Mouse (Mus musculus): ENCODE data around the gene Slc17a7.

DNA sequence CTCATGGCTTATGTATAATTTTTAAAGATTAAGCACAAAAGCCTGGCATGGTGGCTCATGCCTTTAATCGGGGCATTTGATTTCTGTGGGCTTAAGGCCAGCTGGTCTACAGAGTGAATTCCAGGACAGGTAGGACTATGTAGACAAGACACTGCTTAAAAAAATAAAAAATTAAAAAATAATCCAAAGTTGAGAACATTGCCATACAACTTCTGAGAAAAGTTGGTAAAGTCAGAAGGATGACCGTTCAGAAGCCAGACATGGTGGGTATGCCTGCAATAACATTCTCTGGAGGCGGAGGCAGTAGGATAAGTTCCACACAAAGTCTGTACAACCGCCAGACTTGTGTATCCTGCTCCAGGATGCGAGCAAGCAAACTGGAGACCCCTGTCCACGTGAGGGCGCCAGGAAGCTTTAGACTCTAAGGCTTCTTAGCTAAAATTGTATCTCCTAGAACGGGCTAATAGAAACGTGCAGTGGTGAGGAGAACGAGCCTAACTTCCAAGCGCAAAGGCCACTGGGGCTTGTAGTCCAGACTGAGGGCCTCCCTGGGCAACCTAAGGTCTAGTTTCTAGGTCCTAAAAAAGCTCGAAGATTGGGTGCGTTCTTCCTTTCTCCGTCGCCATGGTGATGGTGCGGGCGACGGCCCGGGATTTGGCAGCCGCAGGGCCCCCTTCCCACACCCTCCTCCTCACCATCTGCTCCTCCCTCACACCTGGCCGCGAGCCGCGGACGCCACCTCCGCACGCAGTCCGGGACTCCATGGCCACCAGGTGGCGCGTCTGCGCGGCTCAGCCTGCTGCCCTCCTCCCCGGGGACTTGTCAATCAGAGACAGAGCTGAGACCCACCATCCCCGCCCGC, 1.9 kb upstream of the Slc17a7 start:
- TF ChIP-seq TCF3 (IDR thresholded peaks at IDR 0.05; ENCODE audit: insufficient read length, low read depth) (no peak), POLR2A (IDR thresholded peaks at IDR 0.05; ENCODE audit: insufficient read length, low read depth) (no peak), USF1 (IDR thresholded peaks at IDR 0.05; ENCODE audit: low read depth) (no peak), MYOD1 (IDR thresholded peaks at IDR 0.05; ENCODE audit: control insufficient read depth in 1 of 3, insufficient read length in 2 of 3, low read depth in 2 of 3) (peak in 2 of 3 experiments; percentile 46 to 75), POLR2AphosphoS2 (IDR thresholded peaks at IDR 0.05; ENCODE audit: insufficient read length, low read depth) (no peak), MAX (IDR thresholded peaks at IDR 0.05; ENCODE audit: low read depth) (no peak), CEBPB (IDR thresholded peaks at IDR 0.05; ENCODE audit: insufficient read depth, poor library complexity, severe bottlenecking) (no peak), E2F4 (IDR thresholded peaks at IDR 0.05; ENCODE audit: insufficient read depth) (no peak), TCF12 (IDR thresholded peaks at IDR 0.05; ENCODE audit: insufficient read depth, poor library complexity, severe bottlenecking) (no peak), MYOG (IDR thresholded peaks at IDR 0.05; ENCODE audit: control insufficient read depth in 1 of 3, insufficient read depth in 1 of 3, insufficient read length in 2 of 3, low read depth in 2 of 3) (peak in 2 of 3 experiments; percentile 62 to 68)

Data from myocyte (in vitro differentiated cells).